Mouse (Mus musculus) gastrocnemius, adult 8-10 months (tissue): ENCODE results near the gene Thop1. TPM values are rescaled to one million over a fixed set of nuclear protein-coding genes. Genes with fewer than 3 reads are reported as not detected.
"Not testable (repeated sequence)": the region's sequence is repeated elsewhere in the genome, so short reads cannot be mapped to it uniquely, and the experiment has no call there.

ENCODE experiments used
- DNase-seq, 2 experiments: peaks; one replicate each; pipeline ENCODE4 v3.0.0; 2022; ENCODE audit warnings: low spot score in 2 of 2
- total RNA-seq, 4 experiments: library from RNA; stranded (reverse); gene quantifications; 2 replicates each; pipeline ENCODE4 v1.2.4; 2022

Gene Thop1
- 10 to 100 TPM; 21.7 to 24.1 (median 22.9) TPM for total RNA-seq

DNA sequence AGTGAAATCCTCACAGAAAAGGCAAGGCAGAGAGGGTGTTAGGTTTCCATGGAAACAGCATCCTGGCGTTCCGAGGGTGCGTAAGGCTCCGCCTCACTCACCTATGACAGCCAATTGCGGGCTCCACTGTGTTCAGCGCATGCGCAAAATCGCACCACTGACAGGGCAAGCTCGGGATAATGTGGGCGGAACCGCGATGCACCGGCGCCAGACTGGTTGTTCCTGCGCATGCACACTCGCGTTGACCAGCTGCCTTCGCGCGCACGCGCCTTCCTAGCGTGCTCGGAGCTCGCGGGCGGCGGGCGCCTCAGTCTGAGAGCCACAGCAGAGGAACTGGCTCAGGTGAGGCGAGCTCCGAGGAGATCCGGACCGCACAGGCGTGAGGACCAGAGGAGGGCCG, at the start of gene Thop1:
TSS of gene Thop1 (plus strand) at position 200 of the 400 bp plus-strand sequence.
- peak; percentile 91 to 98 for DNase-seq

- DNase-seq, result no peak
Observed at GRCm38 (mm10) chr10:81020207-81020606, 49.6 kb upstream of the Thop1 start.

- DNase-seq, result no peak
Observed at GRCm38 (mm10) chr10:81021547-81022110, 48.2 kb upstream of the Thop1 start.

DNA sequence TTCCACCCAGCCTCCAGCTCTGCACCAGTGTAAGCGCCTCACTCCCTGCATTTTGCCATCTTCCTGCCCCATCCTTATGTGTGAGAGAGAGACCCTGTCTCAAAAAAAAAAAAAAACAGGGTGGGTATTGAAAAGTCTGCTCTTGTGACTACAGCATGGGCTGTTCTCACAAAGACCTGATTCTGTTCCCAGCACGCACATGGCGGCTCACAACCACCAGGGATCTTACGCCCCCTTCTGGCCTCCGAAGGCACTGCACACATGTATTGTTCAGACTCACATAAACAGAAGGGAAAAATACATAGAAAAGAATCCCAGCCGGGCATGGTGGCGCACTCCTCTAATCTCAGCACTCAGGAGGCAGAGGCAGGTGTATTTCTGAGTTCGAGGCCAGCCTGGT, 47.1 kb upstream of the Thop1 start:
- no peak for DNase-seq

DNA sequence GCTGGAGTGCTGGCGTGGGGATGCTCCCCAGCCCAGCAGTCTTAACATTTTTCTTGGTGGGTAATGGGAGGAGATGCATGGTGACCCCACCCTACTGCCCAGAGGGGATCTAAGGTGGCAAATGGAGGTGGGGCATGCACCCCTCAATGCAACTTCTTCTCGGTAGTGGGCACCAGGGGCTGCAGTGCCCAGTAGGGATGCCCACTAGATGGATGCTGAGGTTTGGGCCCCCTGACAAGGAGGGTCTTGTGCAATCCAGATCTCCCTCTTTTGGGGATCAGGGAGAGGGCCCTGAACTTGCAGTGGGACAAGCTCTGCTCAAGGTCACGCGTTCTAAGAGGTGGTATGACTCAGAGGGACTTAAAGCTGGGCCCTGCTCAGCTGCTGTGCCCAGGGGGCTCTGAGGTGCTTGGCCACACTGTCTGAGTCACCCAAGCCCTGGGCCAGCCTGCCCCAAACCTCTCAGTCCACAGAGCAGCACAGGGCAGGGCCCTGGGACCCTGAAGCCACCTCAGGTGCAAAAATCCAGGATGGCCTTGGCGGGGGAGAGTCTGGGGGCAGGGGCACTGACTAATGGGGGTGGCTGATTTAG, 45.4 kb upstream of the Thop1 start:
- DNase-seq, result no peak

- no peak for DNase-seq
Observed at GRCm38 (mm10) chr10:81025047-81025621, 44.7 kb upstream of the Thop1 start.

GRCm38 (mm10) chr10:81025639-81026275, 44.1 kb upstream of the Thop1 start, which contains the start of gene Diras1:
Gene Diras1, minus strand, starts transcription at chr10:81025662.
- DNase-seq, result no peak

DNA sequence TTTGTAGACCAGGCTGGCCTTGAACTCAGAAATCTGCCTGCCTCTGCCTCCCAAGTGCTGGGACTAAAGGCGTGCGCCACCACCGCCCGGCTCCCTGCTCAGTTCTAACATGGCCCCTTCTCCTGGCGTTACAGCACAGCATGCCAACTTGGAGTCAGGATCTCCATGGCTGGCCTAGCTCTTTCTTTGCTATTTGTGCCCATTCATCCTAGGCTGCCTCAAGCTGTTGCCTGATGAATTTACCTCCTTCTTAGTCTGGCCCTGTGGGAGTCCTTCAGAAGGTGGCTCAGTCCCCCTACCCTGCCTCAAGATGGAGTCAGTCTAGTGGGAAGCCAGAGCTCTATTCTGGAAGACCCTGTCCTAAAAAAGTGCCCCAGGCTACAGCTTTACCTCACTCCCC, 43.0 kb upstream of the Thop1 start:
- DNase-seq, result no peak

DNA sequence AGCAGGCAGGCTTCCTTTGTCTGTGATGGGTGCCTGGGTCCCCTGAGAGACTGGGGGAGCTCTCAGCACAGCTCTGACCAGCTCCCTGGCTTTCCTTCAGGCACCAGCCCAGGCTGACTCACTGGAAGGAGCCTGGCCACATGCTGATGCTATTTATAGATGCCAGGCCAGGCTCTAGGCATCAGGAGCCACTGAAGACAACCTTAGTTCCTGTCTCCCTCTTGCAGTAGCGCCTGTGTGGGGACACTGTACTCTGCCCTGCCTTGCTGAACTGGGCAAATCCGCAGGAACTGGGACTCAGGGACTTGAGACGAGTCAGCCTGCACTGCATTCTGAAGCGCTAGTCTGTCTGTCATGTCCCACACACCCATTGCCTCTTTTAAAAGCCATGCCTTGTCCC, 42.5 kb upstream of the Thop1 start:
- peak; percentile 47 to 54 for DNase-seq

GRCm38 (mm10) chr10:81028219-81028618, 41.6 kb upstream of the Thop1 start:
- no peak for DNase-seq

DNA sequence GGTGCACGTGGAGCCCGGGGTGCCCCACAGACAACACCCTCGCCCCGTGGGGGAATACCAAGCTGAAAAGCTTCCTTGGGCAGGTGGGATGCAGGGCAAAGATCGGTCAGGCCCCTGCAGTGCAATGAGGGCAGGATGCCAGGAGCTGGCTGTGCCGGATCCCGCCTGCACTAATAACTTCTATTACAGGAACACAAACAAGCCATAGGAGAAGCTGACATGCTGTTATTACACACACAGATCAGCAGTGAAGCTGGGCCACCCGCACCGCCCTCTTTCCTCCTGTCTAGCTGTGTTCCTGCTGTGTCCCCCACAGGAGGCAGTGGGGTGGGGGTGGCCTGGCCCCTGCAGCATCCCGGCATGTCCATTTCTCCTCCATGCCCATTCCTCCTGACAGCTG, 40.8 kb upstream of the Thop1 start:
- no peak for DNase-seq

DNA sequence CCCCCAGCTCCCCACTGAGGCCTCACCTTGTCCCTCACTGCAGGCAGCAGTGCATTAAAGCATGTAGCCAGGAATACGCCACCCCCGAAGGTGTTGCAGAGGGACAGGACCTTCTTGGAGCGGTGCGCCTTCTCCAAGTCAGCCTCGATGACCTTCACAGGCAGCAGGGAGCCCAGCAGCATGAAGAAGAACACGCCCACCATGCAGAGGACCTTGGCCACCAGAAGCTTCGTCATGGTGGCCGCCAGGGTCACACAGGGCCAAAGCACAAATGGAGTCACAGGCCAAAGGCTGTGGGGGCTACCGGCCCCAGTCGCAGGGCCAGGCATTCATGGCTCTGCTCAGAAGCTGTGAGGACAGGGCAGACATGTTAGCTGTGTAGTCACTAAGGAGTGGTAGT, 36.2 kb upstream of the Thop1 start:
- no peak for DNase-seq

DNA sequence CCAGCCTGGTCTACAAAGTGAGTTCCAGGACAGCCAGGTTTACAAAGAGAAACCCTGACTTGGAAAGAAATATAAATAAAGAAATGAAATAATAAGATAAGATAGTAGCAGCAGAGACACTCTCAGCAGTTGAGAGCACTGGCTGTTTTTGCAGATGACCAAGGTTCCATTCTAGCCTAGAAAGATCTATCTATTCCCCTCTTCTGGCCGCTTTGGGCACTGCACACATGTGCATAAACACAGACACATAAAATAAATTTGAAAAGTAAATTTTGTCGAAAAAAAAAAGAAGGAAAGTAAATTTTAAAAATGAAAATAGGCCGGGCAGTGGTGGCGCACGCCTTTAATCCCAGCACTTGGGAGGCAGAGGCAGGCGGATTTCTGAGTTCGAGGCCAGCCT, 33.6 kb upstream of the Thop1 start:
- no peak for DNase-seq

DNA sequence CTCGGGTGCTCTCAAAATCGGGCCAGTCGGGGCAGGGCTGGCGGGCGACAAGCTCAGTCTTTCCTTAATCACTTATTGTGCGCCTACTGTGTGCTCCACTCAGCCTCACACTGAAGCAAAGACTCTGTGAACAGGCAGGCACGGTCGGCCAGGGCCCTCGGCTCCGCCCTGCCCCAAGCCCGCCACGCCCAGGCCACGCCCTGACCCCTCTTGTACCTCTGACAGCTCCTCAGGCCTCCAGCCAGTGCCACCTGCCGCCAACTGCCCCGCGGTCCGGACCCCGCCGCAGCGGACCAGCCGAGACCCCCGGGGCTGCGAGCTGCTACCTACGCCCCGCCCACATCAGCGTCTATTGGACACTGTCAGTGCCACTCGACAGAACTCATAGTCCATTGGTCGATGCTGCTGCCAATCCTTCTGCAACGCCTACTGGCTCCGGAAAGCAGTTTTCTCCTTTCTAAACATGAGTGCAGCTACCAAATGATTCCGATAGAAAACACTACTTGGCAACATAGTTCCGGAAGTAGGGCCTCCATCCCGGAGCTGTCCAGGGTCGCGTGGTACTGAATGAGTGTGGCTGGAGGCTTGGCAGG, 32.8 kb upstream of the Thop1 start, which contains the start of gene Slc39a3:
TSS of gene Slc39a3 (minus strand) at position 439 of the 593 bp plus-strand sequence.
- DNase-seq, result peak; percentile 96 to 97

DNA sequence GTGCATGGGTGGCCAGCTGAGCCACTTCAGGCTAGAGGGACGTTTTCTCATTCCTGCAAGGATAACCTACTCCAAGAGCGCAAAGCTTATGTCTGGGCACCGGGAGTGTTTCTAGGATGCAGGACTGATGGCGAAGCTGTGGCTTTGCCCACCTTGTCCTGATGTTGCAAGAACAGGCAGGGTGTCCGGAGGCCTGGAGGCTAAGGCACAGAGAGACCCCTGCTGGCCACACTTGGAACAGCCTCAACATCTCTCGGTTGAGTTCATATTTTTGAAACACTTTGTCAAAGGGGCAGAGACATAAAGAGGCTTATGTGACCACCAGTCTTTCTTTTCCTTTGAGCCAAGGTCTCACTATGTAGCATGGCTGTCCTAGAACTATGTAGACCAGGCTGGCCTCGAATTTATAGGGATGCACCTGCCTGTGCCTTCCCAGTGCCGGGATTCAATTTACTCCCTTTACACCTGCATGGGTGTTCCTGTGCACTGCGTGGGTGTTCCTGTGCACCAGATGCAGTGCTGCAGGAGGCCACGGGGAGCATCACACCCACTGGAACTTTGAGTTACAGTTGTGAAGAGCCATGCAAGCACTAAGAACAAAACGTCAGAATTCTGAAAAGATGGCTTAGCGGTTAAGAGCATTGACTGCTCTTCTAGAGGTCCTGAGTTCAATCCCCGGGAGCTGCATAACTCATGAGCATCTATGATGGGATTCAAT, 28.2 kb upstream of the Thop1 start:
- peak; percentile 34 to 44 for DNase-seq

DNA sequence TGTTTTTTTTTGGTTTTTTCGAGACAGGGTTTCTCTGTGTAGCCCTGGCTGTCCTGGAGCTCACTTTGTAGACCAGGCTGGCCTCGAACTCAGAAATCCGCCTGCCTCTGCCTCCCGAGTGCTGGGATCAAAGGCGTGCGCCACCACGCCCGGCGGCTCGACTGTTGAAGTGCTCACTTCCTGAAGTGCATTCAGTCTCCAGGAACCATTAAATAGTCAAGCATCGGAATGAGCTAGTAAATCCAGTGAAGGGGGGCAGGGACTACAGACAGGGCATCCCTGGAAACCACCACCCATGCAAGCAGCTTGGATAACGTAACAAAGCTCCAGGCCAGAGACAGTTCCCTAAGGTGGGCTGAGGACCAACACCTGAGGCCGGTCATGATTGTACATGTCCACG, 24.6 kb upstream of the Thop1 start:
- not testable (repeated sequence) for DNase-seq

GRCm38 (mm10) chr10:81050645-81051044, 19.2 kb upstream of the Thop1 start:
- no peak for DNase-seq

DNA sequence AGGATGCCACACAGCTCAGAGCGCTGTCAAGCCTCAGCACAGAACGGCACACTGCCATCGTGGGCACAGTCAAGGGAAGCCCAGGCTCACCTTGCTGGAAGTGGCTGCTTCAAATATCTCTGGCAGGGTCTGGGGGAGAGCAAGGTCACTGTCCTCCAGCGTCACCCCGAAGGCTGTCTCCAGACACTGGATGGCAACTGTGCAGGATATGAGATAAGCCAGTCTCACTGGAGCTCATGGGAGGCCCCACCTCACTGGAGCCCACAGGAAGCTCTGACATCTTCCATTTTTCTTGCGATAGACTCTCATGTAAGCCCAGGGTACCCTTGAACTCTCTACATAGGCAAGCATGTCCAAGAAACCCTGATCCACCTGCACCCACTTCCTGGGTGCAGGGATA, 18.7 kb upstream of the Thop1 start:
- no peak for DNase-seq

GRCm38 (mm10) chr10:81052577-81052976, 17.3 kb upstream of the Thop1 start:
- no peak for DNase-seq

- DNase-seq, result no peak
Observed at GRCm38 (mm10) chr10:81055169-81055568, 14.7 kb upstream of the Thop1 start.

DNA sequence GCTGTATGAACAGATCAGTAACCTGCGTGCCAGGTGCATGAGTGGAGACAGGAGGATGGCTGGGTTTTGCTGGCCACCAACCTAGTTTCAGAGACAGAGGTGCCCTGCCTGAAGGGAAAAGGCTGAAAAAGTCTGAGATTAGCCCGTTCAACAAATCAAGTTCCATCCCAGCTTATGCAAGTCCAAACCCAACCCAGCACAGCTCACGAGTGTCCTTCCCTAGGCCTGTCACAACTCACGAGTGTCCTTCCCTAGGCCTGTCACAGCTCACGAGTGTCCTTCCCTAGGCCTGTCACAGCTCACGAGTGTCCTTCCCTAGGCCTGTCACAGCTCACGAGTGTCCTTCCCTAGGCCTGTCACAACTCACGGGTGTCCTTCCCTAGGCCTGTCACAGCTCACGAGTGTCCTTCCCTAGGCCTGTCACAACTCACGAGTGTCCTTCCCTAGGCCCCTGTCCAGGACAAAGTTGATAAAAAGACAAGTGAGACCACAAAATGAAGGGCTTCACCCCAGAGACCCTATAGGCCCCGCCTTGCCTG, 14.0 kb upstream of the Thop1 start:
- not testable (repeated sequence) for DNase-seq
